13 mouse cellular contexts compared by ENCODE assay signal in the genomic region with DNA sequence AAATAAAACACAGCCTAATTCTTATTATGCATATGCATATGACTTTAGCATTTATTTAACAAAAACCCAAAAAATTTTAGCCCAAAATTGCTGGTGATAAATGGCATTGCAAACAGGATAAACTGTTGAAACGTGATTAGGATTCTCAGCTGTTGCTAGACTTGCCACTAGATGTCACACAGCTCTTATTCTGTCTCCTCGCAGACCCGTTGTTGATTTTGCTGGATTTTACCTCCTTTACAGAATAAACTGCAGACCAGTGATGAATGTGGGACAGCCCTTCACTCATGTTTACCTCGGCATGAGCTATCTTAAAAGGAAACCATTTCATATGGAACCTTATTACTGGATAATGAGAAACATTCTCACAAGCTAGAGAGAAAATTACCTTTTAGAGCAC.
DNase-seq lines count a peak whose midpoint lies in the region; ATAC-seq and TF ChIP-seq lines count a peak whose summit lies in the region.
"Had no signal": no experiment of that assay in that cellular context is flagged by ENCODE, and none has a peak within 500 bp of the region (broad histone marks: within the 10 kb centered on the region; RNA-seq: fewer than 3 reads in every experiment).

No protein-coding gene starts in this region.

- no peak overlapping the region for H3K4me3 ChIP-seq in forebrain, postnatal 0 days (ENCODE audit: low read depth, low read length)
- H3K4me3 ChIP-seq in forebrain, embryonic 15.5 days = no peak overlapping the region
- no peak overlapping the region for H3K4me3 ChIP-seq in midbrain, embryonic 14.5 days (replicated peaks; ENCODE audit: low read depth, low read length)
- no peak overlapping the region for H3K4me3 ChIP-seq in midbrain, embryonic 11.5 days (ENCODE audit: low read depth, low read length)
- H3K4me3 ChIP-seq in cortical plate, adult 2 months (ENCODE audit: insufficient read depth, low read length) = no peak overlapping the region
- H3K4me3 ChIP-seq in midbrain, postnatal 0 days (ENCODE audit: low read depth, low read length) = no peak overlapping the region
- H3K4me3 ChIP-seq: neural tube, embryonic 12.5 days had no signal

- no peak overlapping the region for H3K4me2 ChIP-seq in forebrain, postnatal 0 days (ENCODE audit: low read depth)
- H3K4me2 ChIP-seq in forebrain, embryonic 15.5 days (replicated peaks) = no peak overlapping the region
- no peak overlapping the region for H3K4me2 ChIP-seq in midbrain, embryonic 14.5 days (ENCODE audit: low read length)
- H3K4me2 ChIP-seq in midbrain, embryonic 11.5 days = no peak overlapping the region
- no peak overlapping the region for H3K4me2 ChIP-seq in midbrain, postnatal 0 days (ENCODE audit: low read depth, low read length, poor library complexity, severe bottlenecking)
- H3K4me2 ChIP-seq: neural tube, embryonic 12.5 days had no signal

- H3K36me3 ChIP-seq in forebrain, postnatal 0 days (ENCODE audit: insufficient read depth) = no peaks in the 10 kb centered on the region
- H3K36me3 ChIP-seq in forebrain, embryonic 15.5 days = no peaks in the 10 kb centered on the region
- H3K36me3 ChIP-seq in midbrain, embryonic 14.5 days (ENCODE audit: control insufficient read depth, insufficient read depth, low read length) = no peaks in the 10 kb centered on the region
- H3K36me3 ChIP-seq in midbrain, embryonic 11.5 days (ENCODE audit: control insufficient read depth, insufficient read depth, low read length) = no peaks in the 10 kb centered on the region
- H3K36me3 ChIP-seq in midbrain, postnatal 0 days (ENCODE audit: insufficient read depth, low read length) = no peaks in the 10 kb centered on the region
- H3K36me3 ChIP-seq: neural tube, embryonic 12.5 days had no signal

- DNase-seq in forebrain, postnatal 0 days = peak; percentile 73
- DNase-seq in midbrain, embryonic 14.5 days = peak; percentile 80
- DNase-seq in midbrain, embryonic 11.5 days (ENCODE audit: low spot score, missing footprints) = no peak
- peak; percentile 82 for DNase-seq in midbrain, postnatal 0 days (ENCODE audit: low spot score)
- DNase-seq: gastrocnemius, postnatal 14 days; heart, postnatal 4 days; lung, postnatal 14 days; thymus, postnatal 25 days had no signal

- no peak for TF ChIP-seq POLR2A in cortical plate, adult 2 months (IDR thresholded peaks at IDR 0.05; ENCODE audit: extremely low read depth, insufficient read depth, low read length)

- H3K27ac ChIP-seq in forebrain, postnatal 0 days (ENCODE audit: low read depth, low read length) = no peak overlapping the region
- no peak overlapping the region for H3K27ac ChIP-seq in forebrain, embryonic 15.5 days (replicated peaks)
- no peak overlapping the region for H3K27ac ChIP-seq in midbrain, embryonic 14.5 days (replicated peaks; ENCODE audit: low read depth, low read length)
- no peak overlapping the region for H3K27ac ChIP-seq in midbrain, embryonic 11.5 days (ENCODE audit: low read depth, low read length)
- H3K27ac ChIP-seq in cortical plate, adult 2 months (ENCODE audit: insufficient read depth, low read length) = no peak overlapping the region
- no peak overlapping the region for H3K27ac ChIP-seq in midbrain, postnatal 0 days (ENCODE audit: low read depth, low read length)
- H3K27ac ChIP-seq: neural tube, embryonic 12.5 days had no signal

- WGBS in forebrain, postnatal 0 days = 11% methylated on average over 4 of the region's 4 CpGs
- 24% methylated on average over 4 of the region's 4 CpGs for WGBS in forebrain, embryonic 15.5 days
- WGBS in midbrain, embryonic 14.5 days = 27% methylated on average over 4 of the region's 4 CpGs
- 37% methylated on average over 4 of the region's 4 CpGs for WGBS in midbrain, embryonic 11.5 days
- WGBS in midbrain, postnatal 0 days = 15% methylated on average over 4 of the region's 4 CpGs

- ATAC-seq in forebrain, postnatal 0 days = 0 out of 2 replicates have a peak, but pooled peaks have one; percentile 53
- ATAC-seq in forebrain, embryonic 15.5 days (replicated peaks) = no peak
- no peak for ATAC-seq in midbrain, embryonic 14.5 days (ENCODE audit: low FRiP score, low TSS enrichment)
- no peak for ATAC-seq in midbrain, embryonic 11.5 days (ENCODE audit: low FRiP score)
- no peak for ATAC-seq in midbrain, postnatal 0 days (ENCODE audit: low FRiP score)
- ATAC-seq in erythroid progenitor cell, adult 5-6 weeks (replicated peaks; ENCODE audit: low FRiP score, poor library complexity, severe bottlenecking) = no peak
- no peak for ATAC-seq in inflammation-experienced regulatory T-cells, adult 6 months

- no peaks in the 10 kb centered on the region for H3K9me3 ChIP-seq in forebrain, postnatal 0 days (ENCODE audit: low read length)
- no peaks in the 10 kb centered on the region for H3K9me3 ChIP-seq in forebrain, embryonic 15.5 days
- H3K9me3 ChIP-seq in midbrain, embryonic 14.5 days (ENCODE audit: control insufficient read depth, low read length) = no peaks in the 10 kb centered on the region
- no peaks in the 10 kb centered on the region for H3K9me3 ChIP-seq in midbrain, embryonic 11.5 days (ENCODE audit: control insufficient read depth, low read length)
- no peaks in the 10 kb centered on the region for H3K9me3 ChIP-seq in midbrain, postnatal 0 days (ENCODE audit: low read length)
- H3K9me3 ChIP-seq: neural tube, embryonic 12.5 days had no signal

- H3K27me3 ChIP-seq in forebrain, postnatal 0 days (ENCODE audit: insufficient read depth, low read length) = no peaks in the 10 kb centered on the region
- no peaks in the 10 kb centered on the region for H3K27me3 ChIP-seq in forebrain, embryonic 15.5 days
- no peaks in the 10 kb centered on the region for H3K27me3 ChIP-seq in midbrain, embryonic 14.5 days (ENCODE audit: control insufficient read depth, insufficient read depth, low read length)
- no peaks in the 10 kb centered on the region for H3K27me3 ChIP-seq in midbrain, embryonic 11.5 days (ENCODE audit: control insufficient read depth, insufficient read depth, low read length)
- no peaks in the 10 kb centered on the region for H3K27me3 ChIP-seq in midbrain, postnatal 0 days (ENCODE audit: insufficient read depth, low read length)
- H3K27me3 ChIP-seq: neural tube, embryonic 12.5 days had no signal

- TF ChIP-seq CTCF in forebrain, postnatal 0 days (IDR thresholded peaks at IDR 0.05; ENCODE audit: low read depth) = peak; percentile 84
- peak; percentile 58; the same call in 1 of the 2 replicates for TF ChIP-seq CTCF in cortical plate, adult 2 months (IDR thresholded peaks at IDR 0.05; ENCODE audit: extremely low read depth, insufficient read depth, low read length)
- peak; percentile 89 for TF ChIP-seq CTCF in midbrain, postnatal 0 days (IDR thresholded peaks at IDR 0.05)

- H3K4me1 ChIP-seq in forebrain, postnatal 0 days (ENCODE audit: insufficient read depth) = no peaks in the 10 kb centered on the region
- H3K4me1 ChIP-seq in forebrain, embryonic 15.5 days = no peaks in the 10 kb centered on the region
- no peaks in the 10 kb centered on the region for H3K4me1 ChIP-seq in midbrain, embryonic 14.5 days (ENCODE audit: control insufficient read depth, insufficient read depth, low read length)
- no peaks in the 10 kb centered on the region for H3K4me1 ChIP-seq in midbrain, embryonic 11.5 days (ENCODE audit: control insufficient read depth, insufficient read depth, low read length)
- H3K4me1 ChIP-seq in cortical plate, adult 2 months (ENCODE audit: control insufficient read depth, insufficient read depth, low read length) = no peaks in the 10 kb centered on the region
- no peaks in the 10 kb centered on the region for H3K4me1 ChIP-seq in midbrain, postnatal 0 days (ENCODE audit: insufficient read depth, low read length)
- H3K4me1 ChIP-seq: neural tube, embryonic 12.5 days had no signal

- H3K9ac ChIP-seq in forebrain, postnatal 0 days = no peak overlapping the region
- H3K9ac ChIP-seq in forebrain, embryonic 15.5 days (replicated peaks) = no peak overlapping the region
- H3K9ac ChIP-seq in midbrain, embryonic 14.5 days (replicated peaks; ENCODE audit: low read length) = no peak overlapping the region
- no peak overlapping the region for H3K9ac ChIP-seq in midbrain, embryonic 11.5 days (ENCODE audit: low read length)
- no peak overlapping the region for H3K9ac ChIP-seq in midbrain, postnatal 0 days (replicated peaks; ENCODE audit: low read length, poor library complexity, severe bottlenecking)
- H3K9ac ChIP-seq: neural tube, embryonic 12.5 days had no signal
